Mouse (Mus musculus): ENCODE measurements at regions not wholly inside any gene's neighbourhood (a gene's known extent, or its start where the extent isn't known, plus 50 kb on each side); places are given as distances from the start of the nearest gene placed in this dataset.
A peak's percentile ranks its signal among the peaks of the same experiment; 100 is the strongest.

DNA sequence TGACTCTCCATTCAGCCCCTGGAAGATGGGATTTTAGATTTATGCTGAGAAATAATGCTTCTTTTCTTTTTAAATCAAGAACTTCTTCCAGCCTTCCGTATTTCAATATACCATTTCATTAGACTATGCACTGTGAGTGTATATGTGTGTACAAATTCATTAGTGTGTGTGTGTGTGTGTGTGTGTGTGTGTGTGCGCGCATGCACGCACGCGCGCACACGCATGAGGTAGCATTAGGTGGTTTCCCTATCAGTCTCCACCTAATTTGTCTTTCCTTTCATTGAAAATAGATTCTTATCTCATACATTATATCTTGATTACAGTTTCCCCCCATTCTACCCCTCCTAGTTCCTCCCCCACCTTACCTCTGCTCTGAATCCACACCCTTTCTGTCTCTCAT is 130.7 kb downstream of the Ube2e3 start:
- TF ChIP-seq POLR2AphosphoS2 (IDR thresholded peaks at IDR 0.05; ENCODE audit: low read depth, low read length) (no peak), CTCF (conservative IDR thresholded peaks at IDR 0.05 in 1 of 2, IDR thresholded peaks at IDR 0.05 in 1 of 2; ENCODE audit: low read depth in 2 of 2, low read length in 2 of 2) (no peak), CHD2 (IDR thresholded peaks at IDR 0.05; ENCODE audit: low read length) (no peak), ZKSCAN1 (IDR thresholded peaks at IDR 0.05; ENCODE audit: borderline replicate concordance, low read depth, low read length) (no peak), EP300 (IDR thresholded peaks at IDR 0.05; ENCODE audit: low read length) (no peak), CHD1 (IDR thresholded peaks at IDR 0.05; ENCODE audit: low read depth, low read length) (no peak), BHLHE40 (IDR thresholded peaks at IDR 0.05; ENCODE audit: low read depth, low read length) (peak; percentile 90)
